Mouse (Mus musculus): ENCODE measurements around the gene Sh3rf3.

The Sh3rf3 gene

DNA sequence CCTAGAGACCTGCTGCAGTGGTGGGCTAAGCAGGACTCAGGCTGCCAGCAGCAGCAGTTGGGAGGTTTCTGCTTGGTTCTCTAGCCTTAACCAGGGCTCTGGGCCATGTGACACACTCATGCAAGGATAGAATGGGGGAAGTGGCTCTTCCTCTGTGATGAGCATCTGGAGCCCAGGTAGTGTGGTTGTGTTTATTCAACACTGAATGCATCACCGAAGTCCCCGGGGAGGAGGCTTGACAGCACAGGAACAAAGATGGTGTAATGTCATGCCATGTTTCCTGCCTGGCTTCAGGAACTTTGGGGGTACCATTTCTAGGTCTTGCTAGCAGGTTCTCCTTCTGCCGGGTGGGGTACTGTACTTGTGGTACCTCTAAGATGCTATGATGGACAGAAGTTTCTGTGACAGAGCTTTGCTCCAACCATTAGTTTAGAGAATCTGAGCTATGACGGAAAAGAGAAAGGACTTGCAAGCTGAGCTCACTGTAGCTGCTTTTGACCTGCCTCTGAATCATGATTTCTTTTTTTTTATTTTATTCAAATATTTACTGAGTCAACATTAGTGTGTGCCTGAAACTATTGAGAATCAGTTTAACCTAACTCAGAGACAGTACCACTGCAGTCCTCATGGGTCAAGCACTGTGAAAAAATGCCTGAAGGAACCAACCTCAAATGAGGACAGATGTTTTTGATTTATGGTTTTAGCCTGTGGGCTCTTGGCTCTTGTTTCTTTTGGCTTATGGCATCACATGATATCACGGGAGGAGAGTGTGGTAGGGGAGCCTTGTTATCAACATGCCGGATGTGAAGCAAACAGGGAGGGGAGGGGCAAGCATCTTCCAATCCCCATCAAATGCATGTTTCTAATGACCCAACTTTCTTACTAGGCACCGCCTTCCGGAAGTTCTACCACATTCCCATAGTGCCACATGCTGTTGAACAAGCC is 102.4 kb downstream of the Sh3rf3 start:
- no peak for DNase-seq (ENCODE audit: inconsistent age in 2 of 2, low spot score in 1 of 2)

DNA sequence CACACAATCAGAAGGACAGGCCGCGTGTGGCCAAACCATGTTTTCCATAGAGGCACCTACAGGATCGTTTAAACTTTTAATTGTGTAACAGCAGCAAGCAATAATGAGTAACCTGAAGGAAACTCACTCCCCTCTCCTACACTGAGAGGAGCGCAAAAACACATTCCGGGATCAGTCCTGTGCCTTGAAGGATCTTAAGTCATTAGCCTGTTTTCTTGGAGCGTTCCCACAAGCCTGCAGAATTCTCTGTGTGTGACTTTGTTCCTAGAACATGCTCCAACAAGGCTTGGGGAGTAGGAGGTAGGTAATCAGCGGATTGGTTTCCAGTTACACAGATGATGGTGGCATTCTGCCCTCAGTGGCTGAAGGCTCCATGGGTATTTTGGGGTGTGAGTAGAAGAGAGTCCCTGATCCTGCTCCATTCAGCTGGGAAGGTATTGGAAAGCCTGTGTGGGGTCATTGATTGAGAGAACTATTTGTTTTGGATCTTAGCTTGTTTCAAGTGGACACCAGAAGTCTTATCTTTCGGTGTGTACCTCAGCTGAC is 108.6 kb downstream of the Sh3rf3 start:
- DNase-seq (ENCODE audit: inconsistent age in 2 of 2, low spot score in 1 of 2), result no peak

DNA sequence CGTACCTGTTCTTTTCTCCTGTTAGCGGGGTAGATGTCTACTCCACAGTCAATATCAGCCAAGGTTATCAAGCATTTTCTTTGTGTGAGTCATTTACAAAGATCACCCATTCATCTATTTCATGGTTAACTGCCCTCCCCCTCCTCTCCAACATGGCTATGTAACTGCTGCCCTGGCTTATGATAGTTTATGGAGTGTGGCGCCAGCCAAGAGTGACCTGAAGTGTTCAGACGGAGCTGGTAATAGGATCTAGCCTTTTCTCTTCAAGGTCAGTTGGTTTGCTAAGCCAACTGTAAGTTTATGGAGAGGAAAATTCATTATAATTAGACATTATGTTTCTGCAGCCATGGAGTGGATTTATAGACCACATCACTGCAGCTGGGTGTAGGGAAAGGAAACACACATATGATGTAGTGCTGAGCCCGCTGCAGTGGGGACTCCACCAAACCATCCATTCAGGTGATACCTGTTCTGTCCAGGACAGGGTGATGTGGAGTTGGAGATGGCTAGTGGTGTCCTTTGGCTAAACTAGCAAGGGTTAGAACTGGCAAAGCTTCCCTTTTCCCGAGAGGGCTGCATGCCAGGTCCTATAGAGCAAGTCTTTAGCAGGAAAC is 109.2 kb downstream of the Sh3rf3 start:
- DNase-seq (ENCODE audit: inconsistent age in 2 of 2, low spot score in 1 of 2), result peak in 1 of 2 experiments; percentile 30

DNA sequence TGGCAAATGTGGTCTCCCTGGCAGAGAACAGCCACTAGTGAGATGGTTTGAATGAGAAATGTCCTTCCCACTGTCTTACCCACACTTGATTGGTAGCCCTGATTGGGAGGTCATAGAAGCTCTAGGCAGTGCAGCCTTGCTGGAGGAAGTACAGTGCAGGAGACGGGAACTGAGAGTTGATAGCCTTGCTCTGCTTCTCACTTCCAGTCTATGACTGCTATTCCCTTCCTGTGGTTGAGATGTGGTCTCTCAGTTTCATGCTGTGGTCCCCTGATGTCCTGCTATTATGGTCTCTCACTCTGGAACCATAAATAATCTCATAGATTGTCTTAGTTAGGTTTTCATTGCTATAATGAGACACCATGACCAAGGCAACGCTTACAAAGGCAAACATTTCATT is 109.8 kb downstream of the Sh3rf3 start:
- no peak for DNase-seq (ENCODE audit: inconsistent age in 2 of 2, low spot score in 1 of 2)

DNA sequence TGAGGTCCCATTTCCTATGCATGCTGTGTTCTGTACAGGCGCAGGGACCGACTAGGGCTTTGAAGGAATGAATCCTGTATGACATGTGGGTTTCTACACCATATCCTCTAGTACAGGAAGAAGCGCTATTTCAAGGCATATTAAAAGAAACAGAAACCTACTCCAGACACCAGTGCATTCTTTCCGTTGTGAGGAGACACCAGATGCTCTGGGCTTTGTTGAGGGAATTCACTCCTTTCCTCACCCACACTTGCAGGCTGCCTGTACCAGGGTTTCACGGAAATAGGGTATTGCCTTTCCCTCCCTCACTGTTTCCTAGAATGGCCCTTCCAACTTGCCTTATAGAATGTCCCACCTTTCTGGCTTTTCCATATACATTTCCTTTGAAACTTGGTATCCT is 113.4 kb downstream of the Sh3rf3 start:
- DNase-seq (ENCODE audit: inconsistent age in 2 of 2, low spot score in 1 of 2), result no peak

DNA sequence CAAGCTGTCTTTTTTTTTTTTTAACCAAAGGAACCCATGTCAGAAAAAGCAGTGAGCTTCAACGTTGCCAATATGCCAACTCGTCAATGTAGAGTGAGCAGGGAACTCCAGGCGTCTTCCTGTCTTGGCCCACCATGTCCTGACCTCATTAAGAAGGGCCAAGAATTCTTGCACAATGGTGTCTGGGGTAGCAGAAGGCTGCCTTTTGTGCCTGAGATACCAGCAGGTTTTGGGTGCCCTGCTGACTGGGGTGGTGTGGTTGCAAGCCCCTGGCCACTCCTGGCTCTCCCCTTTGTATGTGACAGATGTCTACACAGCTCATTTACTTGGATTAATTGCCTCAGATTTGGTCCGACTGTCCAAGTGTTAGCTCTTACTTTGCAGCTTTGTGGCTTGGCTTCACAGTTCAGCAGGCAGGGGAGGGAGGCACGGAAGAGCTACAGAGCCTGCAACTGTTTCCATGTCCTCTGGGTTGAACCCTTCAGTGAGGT is 115.8 kb downstream of the Sh3rf3 start:
- DNase-seq (ENCODE audit: inconsistent age in 2 of 2, low spot score in 1 of 2), result no peak

DNA sequence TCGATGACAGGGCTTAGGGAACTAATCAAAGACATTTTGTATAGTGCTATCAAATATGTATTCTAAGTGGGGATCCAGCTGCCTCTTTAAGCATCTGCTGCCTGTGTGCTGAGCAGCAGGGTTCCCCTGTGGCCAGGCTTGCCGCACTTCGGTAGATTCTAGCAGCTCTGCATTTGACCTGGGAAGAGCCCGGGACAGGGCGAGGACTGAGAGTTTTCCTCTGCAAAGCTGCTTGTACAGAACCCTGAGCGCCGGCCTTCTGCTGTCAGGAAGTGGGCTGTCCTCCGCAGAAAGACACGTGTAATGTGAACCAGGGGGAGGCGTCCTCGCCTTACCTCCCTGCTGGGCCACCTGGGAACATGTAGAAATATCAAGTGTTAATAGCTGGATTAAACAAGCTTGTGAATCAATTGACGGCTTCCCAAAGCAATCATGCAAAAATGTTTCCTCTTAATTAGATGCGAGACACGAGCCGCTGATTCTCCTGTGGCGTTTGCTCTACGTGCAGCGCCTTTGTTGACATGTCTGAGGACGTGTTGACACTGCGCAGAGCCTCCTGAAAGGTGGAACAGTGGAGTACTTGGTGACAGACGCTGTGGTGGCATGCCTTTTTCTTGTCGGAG is 119.1 kb downstream of the Sh3rf3 start:
- DNase-seq (ENCODE audit: inconsistent age in 2 of 2, low spot score in 1 of 2), result no peak

DNA sequence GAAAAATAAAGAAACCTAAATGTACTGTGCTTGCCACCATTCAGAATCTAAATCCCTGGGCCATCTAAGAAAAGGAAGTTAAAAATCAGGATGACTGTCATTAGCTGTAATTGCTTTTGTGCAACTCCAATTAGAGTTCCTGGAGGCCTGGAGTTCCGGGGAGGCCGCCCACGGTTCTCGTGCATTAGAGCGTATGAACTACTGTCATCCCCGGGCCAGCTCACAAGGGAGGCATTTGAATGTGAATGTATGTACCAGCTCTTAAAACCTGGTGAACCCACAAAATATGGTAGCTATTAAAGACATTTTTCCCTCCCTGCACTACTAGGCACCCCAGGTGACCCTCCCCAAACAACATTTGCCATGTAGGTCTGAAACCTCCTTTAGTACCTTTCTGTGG is 122.4 kb downstream of the Sh3rf3 start:
- DNase-seq (ENCODE audit: inconsistent age in 2 of 2, low spot score in 1 of 2), result no peak

DNA sequence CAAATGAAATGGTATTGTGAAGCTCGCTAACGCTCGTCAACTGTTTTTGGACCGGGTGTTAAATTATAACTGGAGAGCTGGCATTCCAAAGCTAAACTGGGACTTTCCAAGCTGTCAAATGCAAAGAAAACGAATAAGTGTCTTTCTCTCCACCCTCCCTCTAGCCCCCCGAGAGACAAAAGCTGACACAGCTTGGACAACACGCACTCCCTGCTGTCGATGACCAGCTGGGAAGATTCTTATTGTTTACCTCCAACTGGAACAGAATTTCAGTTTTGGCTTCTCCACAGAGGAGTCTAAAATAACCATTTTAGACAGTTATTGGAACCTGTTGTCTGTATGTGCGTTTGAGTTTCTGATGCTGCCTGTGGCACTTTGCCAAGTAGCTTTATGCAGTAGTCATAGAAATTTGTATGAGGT is 123.3 kb downstream of the Sh3rf3 start:
- no peak for DNase-seq (ENCODE audit: inconsistent age in 2 of 2, low spot score in 1 of 2)

DNA sequence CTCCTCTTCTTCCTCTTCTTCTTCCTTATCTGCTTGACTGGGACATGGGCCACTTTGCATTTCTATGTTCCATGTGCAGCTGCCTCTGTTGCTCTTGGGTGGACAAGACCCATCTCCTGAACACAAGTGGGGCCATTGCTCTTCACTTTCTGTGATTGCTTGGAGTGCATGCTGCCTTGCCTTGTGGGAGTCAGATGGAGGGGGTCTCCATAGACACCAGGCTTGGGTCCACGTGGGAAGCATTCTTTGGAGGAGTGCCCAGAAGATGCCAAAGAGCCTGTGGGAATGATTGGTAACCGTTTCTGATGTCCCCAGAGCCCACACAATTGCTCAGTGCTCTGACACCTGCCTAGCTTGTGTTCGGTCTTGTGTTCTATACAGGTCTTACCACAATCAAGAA is 124.4 kb downstream of the Sh3rf3 start:
- no peak for DNase-seq (ENCODE audit: inconsistent age in 2 of 2, low spot score in 1 of 2)

DNA sequence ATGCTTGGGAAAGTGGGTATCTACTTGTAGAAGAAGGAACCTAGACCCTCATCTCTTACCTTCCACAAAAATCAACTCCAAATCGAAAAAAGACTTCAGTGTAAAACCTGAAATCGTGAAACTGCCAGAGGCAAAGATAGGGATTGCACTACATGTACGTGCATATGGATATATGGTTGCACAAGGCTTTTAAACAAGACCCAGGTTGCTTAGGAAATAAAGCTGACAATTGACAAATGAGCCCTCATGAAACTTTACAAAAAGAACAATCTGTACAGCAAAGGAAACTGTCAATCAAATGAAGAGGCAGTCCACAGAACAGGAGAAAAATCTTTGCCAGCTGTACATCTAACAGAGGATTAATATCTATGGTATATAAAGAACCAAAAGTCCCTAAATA is 129.7 kb downstream of the Sh3rf3 start:
- DNase-seq (ENCODE audit: inconsistent age in 2 of 2, low spot score in 1 of 2), result no peak

DNA sequence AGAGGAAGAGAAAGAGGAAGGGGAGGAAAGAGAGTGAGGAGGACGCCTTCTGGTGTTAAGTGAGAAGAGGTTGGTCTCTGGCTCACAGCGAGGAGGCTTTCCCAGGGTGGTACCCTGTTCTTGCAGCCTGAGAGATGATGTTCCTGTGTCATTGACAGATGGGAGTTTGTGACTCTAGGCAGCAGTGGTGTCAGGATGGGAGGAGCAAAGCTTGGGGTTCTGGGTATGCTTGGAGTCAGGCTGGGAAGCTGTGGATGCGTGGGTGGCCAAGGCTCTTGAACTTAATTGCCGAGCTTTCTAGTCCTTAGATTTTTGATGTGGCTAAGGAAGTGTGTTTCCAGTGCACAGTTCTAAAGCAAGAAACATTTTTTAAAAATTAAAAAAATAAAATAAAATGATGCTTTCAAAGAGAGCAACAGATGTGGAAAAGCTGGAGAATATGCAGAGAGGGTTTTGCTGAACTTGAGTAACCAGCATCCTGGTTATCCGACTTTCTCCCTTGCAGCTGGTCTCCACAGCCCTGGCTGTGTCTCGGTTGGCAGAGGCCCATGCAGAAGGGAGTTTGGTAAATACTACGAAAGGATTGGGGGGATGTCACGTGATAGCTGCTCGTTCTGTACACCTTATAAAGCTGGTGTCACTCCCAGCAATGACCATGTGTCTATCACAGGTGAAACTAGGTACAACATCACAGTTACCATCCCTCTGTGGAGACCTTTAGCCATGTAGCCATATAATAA is 130.7 kb downstream of the Sh3rf3 start:
- no peak for DNase-seq (ENCODE audit: inconsistent age in 2 of 2, low spot score in 1 of 2)

DNA sequence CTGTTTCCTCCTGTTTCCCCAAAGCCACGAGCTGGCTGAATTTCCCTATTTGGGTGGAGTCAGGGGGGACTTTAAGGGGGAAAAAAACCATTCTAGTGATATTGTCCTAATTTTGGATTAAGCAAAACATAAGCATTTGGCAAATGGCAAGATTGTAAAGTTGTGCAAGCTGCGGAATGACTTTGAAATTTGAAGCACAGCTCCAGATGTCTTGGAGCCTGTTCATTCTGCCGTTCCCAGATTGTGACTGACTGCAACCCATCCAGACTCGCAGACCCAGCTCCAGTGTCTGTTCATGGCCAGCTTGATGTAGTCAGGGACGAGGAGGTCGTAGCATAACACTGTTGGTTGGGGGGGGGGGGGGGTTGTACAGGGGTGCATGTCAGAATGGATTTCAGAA is 131.8 kb downstream of the Sh3rf3 start:
- DNase-seq (ENCODE audit: inconsistent age in 2 of 2, low spot score in 1 of 2), result no peak

DNA sequence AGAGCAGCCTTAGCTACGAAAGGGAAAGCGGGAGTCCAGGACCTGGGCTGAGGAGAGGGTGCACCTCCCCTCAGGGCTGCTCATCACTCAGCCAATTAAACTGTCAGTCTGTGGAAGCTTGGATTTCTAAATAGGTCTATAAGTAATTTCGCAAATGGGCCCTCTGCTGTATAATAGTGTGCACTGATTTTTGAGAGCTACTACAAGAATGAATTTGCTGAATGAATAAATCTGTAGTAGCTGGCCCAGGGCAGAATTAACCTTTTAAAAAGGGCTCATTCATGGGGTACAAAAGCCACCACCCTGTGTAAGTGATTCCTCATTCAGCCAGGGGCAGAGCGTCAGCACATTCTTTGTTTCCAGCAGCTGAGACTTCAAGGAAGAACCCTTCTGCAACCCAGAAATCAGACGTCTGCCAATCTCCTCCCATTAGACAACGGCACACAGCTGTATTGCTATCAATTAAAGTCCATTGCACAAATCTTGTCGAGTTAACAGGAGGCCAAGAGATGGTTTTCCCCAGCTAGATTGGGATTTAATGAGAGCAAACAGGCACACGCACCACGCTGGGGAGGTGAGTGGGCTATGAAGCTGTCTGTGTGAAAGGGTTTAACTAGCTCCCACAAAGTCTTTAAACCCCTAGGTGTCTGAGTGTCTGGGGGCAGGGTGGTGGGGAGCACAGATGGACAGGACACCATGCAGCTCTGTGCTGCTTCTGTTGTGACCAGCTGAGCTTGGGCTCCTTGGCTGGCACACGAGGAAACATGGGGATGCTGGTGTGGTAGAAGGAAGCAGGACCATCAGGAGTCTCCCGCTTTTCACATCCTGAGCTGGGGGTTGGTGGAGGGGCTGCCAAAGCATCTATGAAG is 136.8 kb downstream of the Sh3rf3 start:
- no peak for DNase-seq (ENCODE audit: inconsistent age in 2 of 2, low spot score in 1 of 2)

DNA sequence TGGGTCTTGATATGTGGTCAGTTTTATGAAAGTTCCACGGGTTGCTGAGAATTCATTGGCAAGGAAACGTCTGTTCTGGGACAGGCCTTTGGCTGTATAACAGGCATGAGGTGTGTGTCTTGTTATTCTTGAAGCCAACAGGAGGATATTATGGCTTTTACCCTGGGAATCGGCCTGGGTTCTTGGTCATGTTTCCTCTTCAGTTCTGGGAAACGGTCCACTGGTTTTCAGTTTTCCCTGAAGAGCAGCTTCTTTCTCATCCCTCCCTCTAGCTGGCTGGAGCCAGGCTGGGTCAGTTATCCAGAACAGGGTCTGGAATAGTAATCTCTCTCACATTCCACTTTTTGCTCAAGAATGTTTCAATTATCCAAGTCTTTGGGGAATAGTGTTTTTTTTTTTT is 147.0 kb downstream of the Sh3rf3 start:
- DNase-seq (ENCODE audit: inconsistent age in 2 of 2, low spot score in 1 of 2), result no peak

DNA sequence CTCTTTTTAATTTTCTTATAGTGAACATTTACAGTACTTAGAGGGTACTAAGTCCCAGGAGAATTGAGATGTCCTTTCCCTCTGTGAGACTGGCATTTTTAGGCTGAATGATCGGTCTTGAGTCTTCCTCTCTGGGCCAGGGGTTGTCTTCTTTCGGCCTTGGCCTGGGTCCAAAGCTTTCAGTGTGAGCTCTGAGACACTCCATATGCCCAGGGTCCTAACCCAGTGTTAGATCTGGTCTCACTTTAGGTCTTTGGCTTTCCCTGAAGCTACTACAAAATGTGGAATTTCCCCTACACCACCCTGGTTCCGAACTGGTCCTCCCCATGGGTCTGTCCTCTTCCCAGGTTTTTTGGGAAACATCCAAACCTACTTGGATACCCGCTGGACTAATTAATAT is 155.1 kb downstream of the Sh3rf3 start:
- no peak for DNase-seq (ENCODE audit: inconsistent age in 2 of 2, low spot score in 1 of 2)

DNA sequence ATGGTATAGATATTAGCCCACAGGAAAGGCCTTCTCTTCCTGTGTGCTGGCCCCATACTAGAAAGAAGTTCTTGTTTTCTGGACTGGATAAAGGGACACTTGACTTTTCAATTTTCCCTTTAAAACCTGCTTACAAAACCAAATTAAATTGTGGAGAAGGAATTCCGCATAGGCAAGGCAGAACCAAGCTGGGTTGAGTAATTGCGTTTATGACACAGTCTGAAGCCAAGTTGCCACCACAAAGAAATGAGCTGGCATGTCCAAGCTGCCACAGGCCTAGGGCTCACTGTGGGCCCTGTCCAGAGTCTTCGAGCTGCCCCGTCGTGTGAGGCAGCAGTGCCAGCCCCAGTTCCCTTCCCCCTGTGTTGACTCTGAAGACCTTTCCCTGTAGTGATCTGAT is 156.2 kb downstream of the Sh3rf3 start:
- DNase-seq (ENCODE audit: inconsistent age in 2 of 2, low spot score in 1 of 2), result no peak

DNA sequence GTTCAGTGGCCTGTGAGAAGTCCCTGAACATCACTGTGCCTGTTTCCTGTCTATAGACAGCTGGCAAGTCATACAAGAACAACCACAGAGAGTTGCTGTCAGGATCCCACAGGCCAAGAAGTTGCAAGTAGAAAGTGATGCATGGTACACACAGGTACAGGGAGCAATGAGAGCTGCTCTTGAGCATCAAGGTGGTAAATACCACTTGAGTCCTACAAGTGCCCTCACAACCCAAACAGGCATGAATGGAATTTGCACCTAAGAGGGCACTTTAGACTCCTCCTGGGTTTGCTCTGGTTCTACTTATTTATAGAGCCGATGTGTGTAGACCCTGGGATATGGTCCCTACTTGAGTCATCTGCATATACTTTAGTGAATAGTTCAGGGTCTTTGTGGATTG is 159.0 kb downstream of the Sh3rf3 start:
- no peak for DNase-seq (ENCODE audit: inconsistent age in 2 of 2, low spot score in 1 of 2)

DNA sequence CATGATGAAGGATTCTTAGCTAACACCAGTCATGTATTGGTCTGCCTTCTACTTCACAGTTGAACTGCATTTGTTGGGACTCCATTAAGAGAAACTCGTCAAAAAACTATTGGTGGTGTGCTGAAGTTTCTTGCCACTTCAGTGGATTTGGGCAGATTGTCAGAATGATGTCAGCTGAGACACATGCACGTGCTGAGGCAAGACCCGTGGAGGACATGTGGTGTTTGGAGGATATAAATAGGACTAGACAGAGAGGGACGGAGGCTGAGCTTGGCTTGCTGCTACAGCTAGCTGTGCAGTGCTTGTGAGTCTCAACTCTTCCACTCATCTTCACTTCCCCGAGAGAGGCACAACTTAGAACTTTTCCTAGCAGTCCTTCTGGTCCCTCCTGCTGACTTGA is 161.0 kb downstream of the Sh3rf3 start:
- no peak for DNase-seq (ENCODE audit: inconsistent age in 2 of 2, low spot score in 1 of 2)

DNA sequence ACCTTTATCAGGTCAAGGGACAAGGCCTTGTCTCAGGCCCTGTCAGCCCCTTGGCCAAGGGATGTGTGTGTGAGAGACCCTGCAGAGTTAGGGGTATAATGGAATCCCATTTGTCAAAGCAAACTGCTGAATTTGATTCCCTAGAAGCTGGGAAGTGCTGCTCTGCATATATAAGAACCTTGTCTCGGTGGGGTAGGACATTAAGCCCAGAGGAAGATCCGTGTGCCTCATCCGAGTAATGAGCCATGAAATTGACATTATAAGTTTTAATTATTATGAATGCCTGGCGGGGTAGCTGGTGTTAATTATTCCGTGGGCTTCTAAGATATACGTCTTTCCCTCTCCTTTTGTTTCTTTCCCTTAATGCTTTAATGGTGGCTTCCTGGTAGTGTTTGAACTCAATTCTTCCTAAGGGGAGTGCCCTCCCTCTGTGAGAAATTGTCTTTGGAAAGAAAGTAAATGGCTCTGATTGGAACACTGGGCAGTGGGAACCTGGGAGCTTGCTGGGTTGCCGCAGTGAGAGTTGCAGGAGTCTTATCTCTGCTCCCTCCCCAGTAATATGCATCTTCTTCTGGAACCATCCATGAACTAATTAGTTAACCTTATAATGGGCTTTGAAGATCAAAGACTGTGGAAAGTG is 166.3 kb downstream of the Sh3rf3 start:
- no peak for DNase-seq (ENCODE audit: inconsistent age in 2 of 2, low spot score in 1 of 2)

All from adrenal gland, adult (tissue).